Mouse (Mus musculus) brain, embryonic 14.5 days (tissue): Measurements from ENCODE around the gene Adrm1. TPM values are rescaled to one million over a fixed set of nuclear protein-coding genes. Genes with fewer than 3 reads are reported as not detected.

Experiments used
- DNase-seq: peaks from one replicate; pipeline ENCODE4 v3.0.0-alpha.2; 2011; ENCODE audit warnings: low read depth
- CTCF ChIP-seq: fragments of 200-500 bp; IDR thresholded peaks from 2 replicates; pipeline ENCODE4 v1.5.1; 2012; ENCODE audit warnings: inconsistent platforms, mild to moderate bottlenecking, moderate library complexity, borderline replicate concordance; ENCODE audit not compliant: insufficient read depth, insufficient read length; ENCODE audit errors: extremely low read depth
- POLR2A ChIP-seq: fragments of 200-500 bp; IDR thresholded peaks from 2 replicates; pipeline ENCODE4 v1.6.1; 2012; ENCODE audit warnings: mild to moderate bottlenecking, inconsistent platforms, borderline replicate concordance; ENCODE audit not compliant: poor library complexity, insufficient read depth, insufficient read length, severe bottlenecking; ENCODE audit errors: extremely low read depth
- polyA plus RNA-seq: library from polyadenylated mRNA; depleted of rRNA; stranded (reverse); fragments of >200 nt; gene quantifications from 2 replicates; pipeline ENCODE4 v1.2.3, GENCODE M21; 2012; rRNA removed

Adrm1 gene
- polyA plus RNA-seq, 1 experiment = 124 TPM

- DNase-seq = peak; percentile 47
- TF ChIP-seq POLR2A (no peak), CTCF (peak; percentile 21; the same call in 1 of the 2 replicates)
Observed at GRCm38 (mm10) chr2:180222250-180222649, 51.0 kb downstream of the Adrm1 start.

- TF ChIP-seq POLR2A = no peak
- no peak for TF ChIP-seq CTCF
- DNase-seq = no peak
Observed at GRCm38 (mm10) chr2:180224647-180225043, 53.4 kb downstream of the Adrm1 start.

DNA sequence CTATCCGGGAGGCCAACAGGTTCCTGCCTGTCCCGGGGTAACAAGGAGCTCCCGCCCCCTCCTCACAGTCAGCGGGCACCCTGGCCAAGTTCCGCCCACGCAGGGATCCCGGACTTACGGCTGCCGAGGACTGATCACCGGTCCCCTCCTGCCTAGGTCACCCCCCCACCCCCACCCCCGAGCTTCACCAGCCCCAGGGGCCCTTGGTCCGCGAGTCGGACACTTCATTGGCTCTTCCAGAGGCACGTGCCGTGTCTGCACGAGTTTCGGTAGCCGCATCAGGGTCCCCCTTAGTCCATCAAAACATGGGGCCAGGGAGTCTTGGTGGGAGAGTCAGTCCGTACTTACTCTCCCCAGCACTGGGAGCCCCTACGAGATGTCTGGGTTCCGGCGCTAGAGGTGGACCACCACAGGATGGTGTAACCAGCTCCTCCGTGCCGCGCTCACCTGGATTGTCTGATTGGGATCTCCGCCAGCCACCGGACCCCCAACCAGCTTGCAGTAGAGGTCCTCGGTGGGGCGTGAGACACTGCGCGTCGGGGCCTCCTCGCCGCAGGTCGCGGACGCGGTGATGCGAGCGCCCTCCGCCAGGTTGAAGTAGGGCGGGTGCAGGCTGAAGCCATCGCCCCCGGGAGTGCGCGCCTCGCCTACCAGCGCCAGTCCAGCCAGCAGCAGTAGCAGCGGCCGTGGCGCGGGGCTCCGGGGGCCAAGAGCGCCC, 53.9 kb downstream of the Adrm1 start:
- peak; percentile 31 for DNase-seq
- TF ChIP-seq POLR2A (no peak), CTCF (no peak)

Other genes with a start within 250 kb of the Adrm1 start
- 15.7 and 20.8 TPM in 2 replicates for gene Taf4, start 194.8 kb upstream of the Adrm1 start, polyA plus RNA-seq
- 177 TPM in 2 replicates for gene Lsm14b, start 146.5 kb upstream of the Adrm1 start, polyA plus RNA-seq
- gene Psma7, start 129.1 kb upstream of the Adrm1 start, polyA plus RNA-seq = 324 and 394 TPM in 2 replicates
- gene Ss18l1, start 129.0 kb upstream of the Adrm1 start, polyA plus RNA-seq = 50.2 and 73.1 TPM in 2 replicates
- gene Mtg2, start 100.9 kb upstream of the Adrm1 start, polyA plus RNA-seq = 36.3 and 39.7 TPM in 2 replicates
- 10.8 and 11.0 TPM in 2 replicates for gene Hrh3, start 67.0 kb upstream of the Adrm1 start, polyA plus RNA-seq
- gene Osbpl2, start 52.2 kb upstream of the Adrm1 start, polyA plus RNA-seq = 35.8 and 47.8 TPM in 2 replicates
- gene Lama5, start 54.4 kb downstream of the Adrm1 start, polyA plus RNA-seq = 7.7 and 9.5 TPM in 2 replicates
- 2,108 and 3,314 TPM in 2 replicates for gene Rps21, start 85.9 kb downstream of the Adrm1 start, polyA plus RNA-seq
- 58.9 and 62.5 TPM in 2 replicates for gene Cables2, start 102.0 kb downstream of the Adrm1 start, polyA plus RNA-seq
- 0.04 and 0.08 TPM in 2 replicates for gene Rbbp8nl, start 118.4 kb downstream of the Adrm1 start, polyA plus RNA-seq
- gene Gata5, start 163.2 kb downstream of the Adrm1 start, polyA plus RNA-seq = 0.04 TPM in 1 of 2 replicates, not detected in the other